In the genomic region with DNA sequence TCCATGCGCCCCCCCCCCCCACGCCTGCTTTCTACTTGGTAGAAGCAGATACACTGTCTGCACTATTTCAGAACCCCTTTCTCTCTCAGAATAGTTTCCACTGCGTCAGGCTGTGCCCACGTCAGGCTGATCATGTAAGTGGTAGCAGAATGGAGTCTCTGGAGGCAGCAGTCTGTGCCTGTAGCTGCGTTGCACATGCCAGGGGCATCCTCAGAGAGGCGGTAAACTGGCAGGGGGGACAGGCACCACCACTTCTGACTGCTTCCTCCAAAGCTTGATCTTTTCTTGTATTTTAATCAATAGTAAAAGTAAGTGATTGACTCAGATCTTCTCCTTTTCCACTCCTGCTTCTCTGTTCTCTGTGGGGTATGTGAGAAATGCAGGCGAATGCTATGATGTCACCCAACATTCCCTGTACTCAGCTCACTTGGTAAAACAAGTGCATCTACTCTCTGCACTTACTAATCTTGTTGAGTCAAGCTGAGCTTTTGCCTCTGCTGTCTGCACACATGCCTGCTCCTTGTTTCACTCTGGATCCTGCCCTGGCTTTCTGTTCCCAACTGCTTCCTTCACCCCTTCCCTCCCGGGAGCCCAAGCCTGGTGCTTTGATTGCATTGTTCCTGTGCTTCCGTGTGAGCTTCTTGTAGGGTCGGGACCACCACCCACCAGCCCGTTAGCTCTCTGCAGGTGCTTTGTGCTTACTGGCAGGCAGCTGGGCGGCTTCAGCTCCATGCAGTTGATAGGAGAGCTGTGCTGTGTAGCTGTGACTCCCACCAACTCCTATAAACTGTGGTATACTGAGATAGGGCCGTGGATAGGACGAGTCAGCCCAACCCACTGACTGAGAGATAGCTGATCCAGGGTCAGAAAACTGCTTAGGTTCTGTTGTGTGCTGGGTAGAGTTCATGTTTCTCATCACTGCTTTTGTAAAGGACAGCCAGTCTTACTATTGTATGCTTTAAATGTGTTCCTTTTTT, we compare ENCODE assay signal across 11 mouse cellular contexts.
DNase-seq lines count a peak whose midpoint lies in the region; ATAC-seq and TF ChIP-seq lines count a peak whose summit lies in the region.
"Had no signal": no experiment of that assay in that cellular context is flagged by ENCODE, and none has a peak within 500 bp of the region (broad histone marks: within the 10 kb centered on the region; RNA-seq: fewer than 3 reads in every experiment).

No protein-coding gene starts in this region.

- ATAC-seq in forebrain, embryonic 15.5 days (replicated peaks): no peak
- 0 out of 2 replicates have a peak, but pooled peaks have one; percentile 19 for ATAC-seq in hindbrain, embryonic 16.5 days
- ATAC-seq in hindbrain, postnatal 0 days: no peak

- H3K9ac ChIP-seq in forebrain, embryonic 15.5 days (replicated peaks): no peak overlapping the region
- H3K9ac ChIP-seq in hindbrain, embryonic 16.5 days (ENCODE audit: low read depth, low read length): no peak overlapping the region
- no peak overlapping the region for H3K9ac ChIP-seq in hindbrain, postnatal 0 days (replicated peaks; ENCODE audit: low read length)
- H3K9ac ChIP-seq: hindbrain, embryonic 15.5 days had no signal

- H3K27ac ChIP-seq in forebrain, embryonic 10.5 days: peak overlapping the region; percentile 60; the same call in 1 of the 2 replicates
- H3K27ac ChIP-seq in forebrain, embryonic 15.5 days (replicated peaks): no peak overlapping the region
- no peak overlapping the region; the same call in 1 of the 2 replicates for H3K27ac ChIP-seq in hindbrain, embryonic 16.5 days (ENCODE audit: low read depth, low read length)
- H3K27ac ChIP-seq in hindbrain, postnatal 0 days: no peak overlapping the region
- H3K27ac ChIP-seq: hindbrain, embryonic 15.5 days had no signal

- WGBS in forebrain, embryonic 10.5 days: 54% methylated on average over 14 of the region's 14 CpGs
- 30% methylated on average over 14 of the region's 14 CpGs for WGBS in forebrain, embryonic 15.5 days
- 45% methylated on average over 14 of the region's 14 CpGs for WGBS in hindbrain, embryonic 16.5 days
- WGBS in hindbrain, postnatal 0 days: 42% methylated on average over 14 of the region's 14 CpGs

- H3K27me3 ChIP-seq in forebrain, embryonic 10.5 days (ENCODE audit: poor library complexity, severe bottlenecking): no peaks in the 10 kb centered on the region
- H3K27me3 ChIP-seq in forebrain, embryonic 15.5 days: no peaks in the 10 kb centered on the region
- H3K27me3 ChIP-seq in hindbrain, embryonic 16.5 days (replicated peaks; ENCODE audit: control insufficient read depth, insufficient read depth, low read length): no peaks in the 10 kb centered on the region
- H3K27me3 ChIP-seq in hindbrain, postnatal 0 days (ENCODE audit: insufficient read depth, low read length): no peaks in the 10 kb centered on the region
- H3K27me3 ChIP-seq: hindbrain, embryonic 15.5 days had no signal

- H3K4me1 ChIP-seq in forebrain, embryonic 10.5 days: peaks cover 29% of the 10 kb centered on the region
- peaks cover 45% of the 10 kb centered on the region for H3K4me1 ChIP-seq in forebrain, embryonic 15.5 days
- H3K4me1 ChIP-seq in hindbrain, embryonic 16.5 days (ENCODE audit: control insufficient read depth, insufficient read depth, low read depth, low read length): peaks cover 20% of the 10 kb centered on the region
- H3K4me1 ChIP-seq in hindbrain, postnatal 0 days (ENCODE audit: insufficient read depth, low read length): peaks cover 20% of the 10 kb centered on the region

- no peak overlapping the region for H3K4me3 ChIP-seq in forebrain, embryonic 10.5 days
- no peak overlapping the region for H3K4me3 ChIP-seq in forebrain, embryonic 15.5 days
- no peak overlapping the region for H3K4me3 ChIP-seq in hindbrain, embryonic 16.5 days (ENCODE audit: low read length)
- H3K4me3 ChIP-seq in hindbrain, postnatal 0 days (ENCODE audit: low read length): no peak overlapping the region
- H3K4me3 ChIP-seq: hindbrain, embryonic 15.5 days had no signal

- TF ChIP-seq CTCF in hindbrain, postnatal 0 days (IDR thresholded peaks at IDR 0.05; ENCODE audit: low read depth): no peak

- DNase-seq in forebrain, embryonic 10.5 days (ENCODE audit: extremely low spot score, low spot score): no peak
- no peak for DNase-seq in hindbrain, postnatal 0 days (ENCODE audit: low spot score)
- DNase-seq in retina, postnatal 1 day: peak; percentile 32
- DNase-seq in retina, embryonic 14.5 days (ENCODE audit: low spot score): no peak
- no peak for DNase-seq in kidney, adult 11 months
- DNase-seq in urinary bladder, adult 2 months (ENCODE audit: low spot score): no peak
- DNase-seq: adrenal gland, postnatal 36 days; cerebellum, postnatal 10 days had no signal

- H3K9me3 ChIP-seq in forebrain, embryonic 10.5 days: no peaks in the 10 kb centered on the region
- H3K9me3 ChIP-seq in forebrain, embryonic 15.5 days: no peaks in the 10 kb centered on the region
- no peaks in the 10 kb centered on the region for H3K9me3 ChIP-seq in hindbrain, embryonic 16.5 days (ENCODE audit: control insufficient read depth, low read length)
- H3K9me3 ChIP-seq in hindbrain, postnatal 0 days (ENCODE audit: low read length): no peaks in the 10 kb centered on the region
- H3K9me3 ChIP-seq: hindbrain, embryonic 15.5 days had no signal

- H3K36me3 ChIP-seq in forebrain, embryonic 10.5 days (replicated peaks): peaks cover 3% of the 10 kb centered on the region
- H3K36me3 ChIP-seq in forebrain, embryonic 15.5 days: no peaks in the 10 kb centered on the region
- H3K36me3 ChIP-seq in hindbrain, embryonic 16.5 days (ENCODE audit: control insufficient read depth, insufficient read depth, low read length): no peaks in the 10 kb centered on the region
- H3K36me3 ChIP-seq in hindbrain, postnatal 0 days (ENCODE audit: insufficient read depth, low read length): no peaks in the 10 kb centered on the region
- H3K36me3 ChIP-seq: hindbrain, embryonic 15.5 days had no signal

- no peak overlapping the region for H3K4me2 ChIP-seq in forebrain, embryonic 15.5 days (replicated peaks)
- H3K4me2 ChIP-seq in hindbrain, embryonic 16.5 days (ENCODE audit: low read length): no peak overlapping the region
- H3K4me2 ChIP-seq in hindbrain, postnatal 0 days (ENCODE audit: low read depth, low read length): no peak overlapping the region
- H3K4me2 ChIP-seq: hindbrain, embryonic 15.5 days had no signal
